Mouse (Mus musculus): ENCODE measurements around the gene Pgm5. TPM values are rescaled to one million over a fixed set of nuclear protein-coding genes. Genes with fewer than 3 reads are reported as not detected.
A peak's percentile ranks its signal among the peaks of the same experiment; 100 is the strongest.

Gene Pgm5
- polyA plus RNA-seq, 1 experiment from 2014 or later, result 1.1 TPM

DNA sequence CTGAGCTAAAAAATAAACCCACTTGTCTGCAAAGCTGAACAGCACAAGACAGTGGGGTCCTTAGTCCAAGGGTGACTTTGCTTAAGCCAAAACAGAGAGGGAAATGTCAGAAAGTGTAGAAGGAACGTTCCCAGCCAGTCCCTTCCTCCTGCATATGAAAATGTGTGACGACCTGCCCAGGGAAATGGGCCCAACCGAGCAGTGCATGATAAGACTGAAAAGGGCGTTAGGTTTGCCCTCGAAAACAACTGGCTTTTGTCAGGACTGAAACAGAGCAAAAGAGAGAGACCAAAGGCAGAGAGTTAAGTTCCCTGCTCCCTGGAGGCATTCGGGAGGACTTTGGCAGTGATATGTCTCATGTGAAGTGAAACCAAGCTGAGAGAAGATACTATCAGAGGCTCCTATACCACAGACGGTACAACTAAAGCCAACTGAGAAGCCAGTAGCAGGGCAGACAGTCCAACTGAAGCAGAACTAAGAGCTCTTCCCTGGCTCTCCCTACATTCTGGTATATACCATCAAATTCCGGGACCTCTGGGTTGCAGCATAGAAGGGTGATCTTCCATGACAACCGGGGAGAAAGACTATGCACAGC, 68.0 kb downstream of the Pgm5 start:
- 79% methylated on average over 9 of the region's 9 CpGs for WGBS
- ATAC-seq (ENCODE audit: low FRiP score, low read depth), result no peak
- H3K27ac ChIP-seq, result no peak overlapping the region

DNA sequence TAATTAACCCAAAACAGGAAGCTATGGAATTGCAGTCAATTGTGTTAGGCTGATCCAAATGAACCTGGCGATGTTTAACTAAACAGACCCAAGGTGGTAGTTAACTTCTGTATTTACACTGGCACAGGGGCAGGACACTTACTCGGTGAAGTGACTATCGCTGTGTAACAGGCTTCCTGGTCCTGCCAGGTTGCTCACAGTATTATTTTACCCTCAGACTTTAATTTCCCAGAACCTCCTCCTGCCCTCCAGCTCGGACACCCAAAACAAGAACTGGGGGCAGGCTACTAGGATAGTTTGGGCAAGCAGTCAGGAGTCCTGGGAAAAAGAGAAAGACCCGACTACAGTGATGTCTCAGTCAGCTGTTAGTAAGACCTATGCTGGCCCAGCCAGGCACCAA, 68.8 kb downstream of the Pgm5 start:
- Histone ChIP-seq H3K4me3 (no peak overlapping the region), H3K4me2 (replicated peaks) (no peak overlapping the region), H3K27ac (no peak overlapping the region), H3K36me3 (no peaks in the 10 kb centered on the region), H3K9ac (no peak overlapping the region), H3K4me1 (no peaks in the 10 kb centered on the region), H3K27me3 (replicated peaks) (no peaks in the 10 kb centered on the region; the same call in 1 of the 2 replicates), H3K9me3 (no peaks in the 10 kb centered on the region)
- no peak for ATAC-seq (ENCODE audit: low FRiP score, low read depth)
- 91% methylated on average over 5 of the region's 5 CpGs for WGBS

More for the DNA sequence above, 68.0 kb downstream of the Pgm5 start:
- Histone ChIP-seq H3K4me1 (no peaks in the 10 kb centered on the region), H3K9me3 (no peaks in the 10 kb centered on the region), H3K36me3 (no peaks in the 10 kb centered on the region), H3K4me3 (no peak overlapping the region), H3K27me3 (replicated peaks) (no peaks in the 10 kb centered on the region; the same call in 1 of the 2 replicates), H3K9ac (no peak overlapping the region), H3K4me2 (replicated peaks) (no peak overlapping the region)

DNA sequence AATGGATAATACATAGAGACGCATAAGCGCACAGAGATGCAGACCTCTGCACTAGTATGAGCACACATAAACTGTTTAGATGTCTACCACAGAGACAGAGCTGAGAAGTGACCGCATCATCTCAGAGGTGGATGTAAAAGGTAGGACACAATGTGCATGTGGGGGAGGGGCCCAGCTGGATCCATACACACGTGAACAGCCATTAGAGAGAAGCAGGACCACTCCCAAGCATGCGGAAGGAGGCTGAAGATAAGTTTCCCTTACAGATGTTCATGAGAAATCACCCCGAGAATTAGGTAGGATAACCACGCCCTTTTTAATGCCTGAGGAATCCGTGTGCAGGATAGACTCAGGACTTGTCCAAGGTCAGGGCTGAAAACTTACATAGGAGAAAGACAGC, 75.8 kb downstream of the Pgm5 start:
- Histone ChIP-seq H3K27ac (no peak overlapping the region), H3K36me3 (no peaks in the 10 kb centered on the region), H3K4me3 (no peak overlapping the region), H3K4me2 (replicated peaks) (no peak overlapping the region), H3K27me3 (replicated peaks) (no peaks in the 10 kb centered on the region), H3K9me3 (no peaks in the 10 kb centered on the region), H3K4me1 (peaks cover 6% of the 10 kb centered on the region; the same call in 1 of the 2 replicates), H3K9ac (no peak overlapping the region)
- no peak for ATAC-seq (ENCODE audit: low FRiP score, low read depth)
- WGBS, result 87% methylated on average over 8 of the region's 8 CpGs

DNA sequence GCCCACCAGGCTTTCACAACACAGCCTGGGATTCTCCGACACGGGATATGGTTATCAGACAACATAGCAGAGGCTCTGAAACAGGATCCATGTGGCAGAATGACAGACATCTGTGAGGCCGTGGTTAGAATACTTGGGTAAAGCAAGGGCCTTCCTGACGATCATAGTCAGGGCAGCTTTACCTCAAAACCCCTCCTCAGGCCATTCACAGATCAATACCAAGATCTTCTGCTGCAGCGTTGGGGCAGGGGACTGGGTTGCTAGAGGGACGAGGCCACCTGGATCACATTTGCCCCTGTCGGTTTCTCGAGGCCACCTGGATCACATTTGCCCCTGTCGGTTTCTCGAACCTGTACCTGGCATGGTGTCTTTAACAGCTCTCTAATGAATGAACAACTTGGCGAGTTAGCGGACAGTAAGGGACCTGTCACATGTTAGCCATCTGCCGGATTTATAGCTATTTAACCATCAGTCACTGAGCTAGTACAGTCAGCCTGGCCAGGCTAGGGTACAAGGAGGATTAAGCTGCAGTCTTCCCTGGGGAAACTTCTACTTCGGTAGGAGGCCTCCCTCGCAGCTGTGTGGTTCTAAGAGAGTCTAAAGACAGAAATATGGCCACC, 76.5 kb downstream of the Pgm5 start:
- H3K4me2 ChIP-seq (replicated peaks), result no peak overlapping the region
- ATAC-seq (ENCODE audit: low FRiP score, low read depth), result no peak
- WGBS, result 70% methylated on average over 15 of the region's 15 CpGs
- H3K9ac ChIP-seq, result no peak overlapping the region
- H3K9me3 ChIP-seq, result no peaks in the 10 kb centered on the region
- peaks cover 6% of the 10 kb centered on the region; the same call in 1 of the 2 replicates for H3K4me1 ChIP-seq
- no peak overlapping the region for H3K27ac ChIP-seq
- no peak overlapping the region for H3K4me3 ChIP-seq
- H3K27me3 ChIP-seq (replicated peaks), result no peaks in the 10 kb centered on the region
- H3K36me3 ChIP-seq, result no peaks in the 10 kb centered on the region

DNA sequence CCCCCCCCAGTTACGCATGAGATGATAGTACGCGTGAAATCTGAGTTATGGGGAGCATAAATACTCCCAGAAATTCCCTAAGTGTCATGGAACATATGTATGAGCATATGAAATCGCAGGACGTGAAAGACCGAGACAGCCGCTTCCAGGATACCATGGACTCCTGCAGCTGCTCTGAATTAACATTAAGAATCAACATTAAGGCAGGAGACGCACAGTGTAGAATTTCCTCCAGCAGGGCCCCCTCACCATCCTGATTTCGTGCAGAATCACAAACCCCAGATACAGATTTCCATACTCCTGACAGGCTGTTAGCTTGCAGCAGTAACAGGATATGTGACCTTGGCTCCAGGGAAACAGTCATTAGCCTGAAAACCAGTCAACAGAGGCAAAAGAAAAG, 77.9 kb downstream of the Pgm5 start:
- no peak for ATAC-seq (ENCODE audit: low FRiP score, low read depth)
- Histone ChIP-seq H3K4me2 (replicated peaks) (no peak overlapping the region), H3K4me3 (no peak overlapping the region), H3K27me3 (replicated peaks) (no peaks in the 10 kb centered on the region), H3K36me3 (no peaks in the 10 kb centered on the region), H3K9ac (no peak overlapping the region), H3K27ac (no peak overlapping the region), H3K4me1 (peaks cover 6% of the 10 kb centered on the region; the same call in 1 of the 2 replicates), H3K9me3 (no peaks in the 10 kb centered on the region)
- WGBS, result 60% methylated on average over 9 of the region's 9 CpGs

DNA sequence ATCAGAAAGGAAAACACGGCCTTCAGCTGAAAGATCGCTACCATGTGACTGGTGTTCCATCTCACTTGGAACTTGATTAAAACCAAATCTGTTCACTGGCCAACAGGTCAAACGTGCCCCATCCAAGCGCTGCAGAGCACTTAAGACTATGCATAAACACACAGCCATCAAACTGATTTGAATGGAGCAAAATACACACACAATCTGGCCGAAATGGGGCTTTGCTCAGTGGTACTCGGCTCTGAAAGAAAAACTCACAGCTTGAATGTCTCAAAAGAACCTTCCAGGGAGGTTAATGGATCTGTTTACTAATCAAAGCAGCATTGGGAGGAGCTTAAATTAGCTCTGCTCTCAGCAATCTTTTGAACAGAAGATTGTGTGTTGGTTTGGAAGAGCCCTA, 81.7 kb downstream of the Pgm5 start:
- no peak overlapping the region for H3K4me2 ChIP-seq (replicated peaks)
- no peak overlapping the region for H3K4me3 ChIP-seq
- H3K36me3 ChIP-seq, result no peaks in the 10 kb centered on the region
- no peak overlapping the region for H3K9ac ChIP-seq
- 0 out of 2 replicates have a peak, but pooled peaks cover under 1% of the 10 kb centered on the region for H3K4me1 ChIP-seq
- no peaks in the 10 kb centered on the region for H3K27me3 ChIP-seq (replicated peaks)
- ATAC-seq (ENCODE audit: low FRiP score, low read depth), result no peak
- H3K9me3 ChIP-seq, result no peaks in the 10 kb centered on the region
- WGBS, result 49% methylated on average over 6 of the region's 6 CpGs
- H3K27ac ChIP-seq, result no peak overlapping the region

DNA sequence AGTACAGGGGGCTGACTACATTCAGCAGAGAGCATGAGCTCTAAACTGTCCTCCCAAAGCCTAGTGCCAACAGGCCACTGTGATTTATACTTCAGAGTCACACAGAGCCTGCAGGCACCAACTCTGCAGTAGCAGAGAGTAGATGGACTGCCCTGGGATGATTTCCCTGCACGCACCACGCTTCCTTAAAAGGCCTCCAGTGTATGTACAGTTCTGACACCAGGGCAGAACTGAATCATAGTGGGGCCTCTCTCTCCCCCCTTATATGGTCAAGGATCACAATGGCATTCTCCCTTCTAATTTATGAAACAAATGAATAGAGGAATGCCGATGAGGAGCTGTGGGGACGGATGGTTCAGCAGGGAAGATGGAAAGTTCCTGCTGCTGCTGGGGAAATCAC, 91.3 kb downstream of the Pgm5 start:
- WGBS, result 59% methylated on average over 4 of the region's 4 CpGs
- Histone ChIP-seq H3K4me3 (no peak overlapping the region), H3K36me3 (no peaks in the 10 kb centered on the region), H3K9me3 (no peaks in the 10 kb centered on the region), H3K9ac (no peak overlapping the region), H3K4me1 (no peaks in the 10 kb centered on the region), H3K27ac (no peak overlapping the region), H3K27me3 (replicated peaks) (no peaks in the 10 kb centered on the region), H3K4me2 (replicated peaks) (no peak overlapping the region)
- ATAC-seq (ENCODE audit: low FRiP score, low read depth), result no peak

DNA sequence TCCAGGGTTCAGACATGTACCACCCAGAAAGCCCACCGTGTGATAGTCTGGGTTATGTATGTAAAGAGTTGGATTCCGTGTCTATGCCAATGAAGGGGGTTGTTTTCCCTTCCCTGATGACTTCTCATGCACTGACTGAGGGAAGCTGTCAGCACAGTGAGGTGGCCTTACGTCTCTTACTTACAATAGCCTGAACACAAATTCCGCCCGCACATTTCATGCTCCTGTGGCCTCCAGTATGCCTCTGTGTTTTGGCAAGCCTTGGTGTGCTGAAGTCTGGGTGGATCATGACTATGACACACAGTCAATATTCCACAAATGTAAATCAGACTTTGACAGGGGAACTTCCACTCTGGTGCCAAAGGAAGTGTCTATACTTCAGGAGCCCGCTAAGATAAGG, 94.3 kb downstream of the Pgm5 start:
- Histone ChIP-seq H3K4me3 (no peak overlapping the region), H3K27me3 (replicated peaks) (no peaks in the 10 kb centered on the region), H3K9ac (no peak overlapping the region), H3K36me3 (no peaks in the 10 kb centered on the region), H3K4me2 (replicated peaks) (no peak overlapping the region), H3K27ac (no peak overlapping the region), H3K4me1 (no peaks in the 10 kb centered on the region), H3K9me3 (no peaks in the 10 kb centered on the region)
- WGBS, result 95% methylated on average over 6 of the region's 6 CpGs
- ATAC-seq (ENCODE audit: low FRiP score, low read depth), result no peak

DNA sequence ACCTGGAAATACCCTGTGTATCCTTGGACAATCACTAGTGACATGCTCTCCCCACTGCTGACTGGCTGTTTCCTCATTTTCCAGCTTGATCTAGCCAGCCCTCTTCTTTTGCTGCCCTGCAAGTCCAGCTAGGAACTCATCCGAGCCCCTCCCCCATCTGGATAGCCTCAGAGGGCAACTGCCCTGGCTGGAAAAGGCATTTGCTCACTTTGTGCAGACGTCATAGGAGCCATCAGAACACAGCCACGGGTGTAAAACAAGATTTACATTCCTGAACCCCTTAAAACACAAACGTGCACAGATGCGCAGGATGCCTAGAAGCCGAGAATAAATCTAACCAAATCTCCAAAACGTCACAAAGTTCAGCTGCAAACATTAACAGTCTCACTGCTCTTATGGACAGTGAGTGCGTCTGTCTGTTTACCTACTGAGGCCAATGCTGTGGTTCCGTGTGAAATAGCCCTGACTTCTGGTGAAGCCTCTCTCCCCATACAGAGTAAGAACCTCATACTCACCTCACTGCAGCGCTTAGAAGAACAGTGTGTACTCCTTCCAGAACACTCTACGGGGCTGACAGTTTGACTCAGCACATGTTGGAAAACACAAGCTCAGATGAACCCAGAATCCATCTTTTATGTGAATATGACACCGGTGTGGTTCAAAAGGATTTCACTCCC, 99.0 kb downstream of the Pgm5 start:
- Histone ChIP-seq H3K4me2 (replicated peaks) (no peak overlapping the region), H3K27me3 (replicated peaks) (no peaks in the 10 kb centered on the region), H3K27ac (no peak overlapping the region), H3K9me3 (no peaks in the 10 kb centered on the region), H3K9ac (no peak overlapping the region), H3K4me1 (no peaks in the 10 kb centered on the region), H3K4me3 (no peak overlapping the region), H3K36me3 (no peaks in the 10 kb centered on the region)
- WGBS, result 63% methylated on average over 12 of the region's 12 CpGs
- ATAC-seq (ENCODE audit: low FRiP score, low read depth), result no peak

DNA sequence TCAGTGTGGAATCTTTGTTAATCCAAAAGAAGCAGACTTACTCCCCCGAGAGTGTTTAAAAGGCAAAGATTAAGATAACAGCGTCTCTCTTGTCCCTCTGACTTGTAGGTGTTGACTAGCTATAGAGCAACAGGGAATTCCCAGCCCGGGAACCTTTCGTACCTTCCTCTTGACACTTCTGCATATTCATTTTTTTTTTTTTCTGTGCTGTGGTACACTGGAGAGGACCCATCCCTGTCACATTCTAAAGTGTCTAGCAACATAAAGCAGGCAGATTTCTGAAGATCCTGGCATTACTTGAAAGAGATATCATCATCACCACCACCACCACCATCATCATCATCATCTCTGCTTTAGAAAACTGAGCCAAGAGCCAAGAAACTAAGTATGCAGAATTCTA, 105.0 kb downstream of the Pgm5 start:
- Histone ChIP-seq H3K4me1 (peaks cover 10% of the 10 kb centered on the region), H3K9ac (no peak overlapping the region), H3K27me3 (replicated peaks) (no peaks in the 10 kb centered on the region), H3K4me3 (no peak overlapping the region), H3K4me2 (replicated peaks) (no peak overlapping the region), H3K9me3 (no peaks in the 10 kb centered on the region), H3K27ac (no peak overlapping the region), H3K36me3 (no peaks in the 10 kb centered on the region)
- 90% methylated on average over 4 of the region's 4 CpGs for WGBS
- ATAC-seq (ENCODE audit: low FRiP score, low read depth), result no peak

DNA sequence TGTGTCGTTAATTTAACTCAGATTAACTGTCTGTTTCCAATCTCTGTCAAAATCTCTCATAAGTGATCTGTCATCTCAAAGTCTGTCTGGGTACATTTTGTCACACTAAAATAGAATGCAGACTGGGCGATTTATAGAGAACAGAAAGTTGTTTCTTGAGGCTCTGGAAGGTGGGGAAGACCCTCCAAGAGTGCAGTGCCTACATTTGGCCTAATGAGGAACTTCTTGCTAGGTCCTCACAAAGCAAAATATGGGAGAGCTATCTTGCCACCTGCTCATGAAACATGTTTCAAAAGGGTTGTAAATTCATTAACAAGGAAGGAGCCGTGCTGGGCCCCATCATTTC, 107.2 kb downstream of the Pgm5 start:
- Histone ChIP-seq H3K9ac (no peak overlapping the region), H3K9me3 (no peaks in the 10 kb centered on the region), H3K4me1 (peaks cover 10% of the 10 kb centered on the region), H3K27ac (no peak overlapping the region), H3K27me3 (replicated peaks) (no peaks in the 10 kb centered on the region), H3K36me3 (no peaks in the 10 kb centered on the region), H3K4me2 (replicated peaks) (no peak overlapping the region), H3K4me3 (no peak overlapping the region)
- no peak for ATAC-seq (ENCODE audit: low FRiP score, low read depth)
- 68% methylated on average over 3 of the region's 3 CpGs for WGBS

DNA sequence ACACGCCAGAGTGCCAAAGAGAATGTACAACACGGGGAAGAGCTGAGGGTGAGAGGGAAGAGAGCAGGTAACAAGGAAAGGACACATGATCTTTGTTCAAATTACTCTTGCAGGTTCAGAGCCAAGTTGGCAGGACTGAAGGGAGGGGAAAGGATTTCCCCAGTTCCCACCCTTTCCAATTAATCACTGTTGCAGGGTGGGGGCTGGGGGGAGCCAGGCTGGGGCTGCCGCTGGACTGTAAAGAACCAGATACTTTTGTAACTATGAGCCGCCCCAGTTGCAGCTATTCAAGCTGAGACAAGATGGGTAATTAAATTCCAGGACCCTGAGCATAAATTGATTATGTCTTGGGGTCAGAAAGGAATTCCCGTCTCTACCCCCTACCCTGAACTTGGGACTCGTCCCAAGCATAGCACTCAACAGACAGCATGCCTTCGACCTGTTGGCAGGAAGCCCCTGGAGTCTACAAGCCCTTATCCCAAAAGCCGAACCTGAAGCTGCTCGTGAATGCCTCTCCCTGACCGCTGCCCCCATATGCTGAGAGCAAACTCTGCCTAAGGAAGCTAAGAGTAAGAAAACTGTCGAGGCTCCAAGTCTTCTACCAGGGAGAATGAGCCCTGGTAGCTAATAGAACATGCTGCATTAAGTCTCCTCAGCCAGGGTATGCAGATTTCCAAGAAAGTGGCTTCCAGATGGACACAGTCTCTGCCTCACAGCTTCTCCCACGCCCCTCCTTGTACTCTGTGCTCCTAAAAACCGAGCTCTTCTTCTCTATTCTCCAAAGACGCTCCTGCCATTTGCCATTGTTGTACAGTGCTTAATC, 107.8 kb downstream of the Pgm5 start:
- no peaks in the 10 kb centered on the region for H3K9me3 ChIP-seq
- H3K27ac ChIP-seq, result no peak overlapping the region
- no peaks in the 10 kb centered on the region for H3K27me3 ChIP-seq (replicated peaks)
- 33% methylated on average over 14 of the region's 14 CpGs for WGBS
- H3K36me3 ChIP-seq, result no peaks in the 10 kb centered on the region
- no peak overlapping the region for H3K4me2 ChIP-seq (replicated peaks)
- H3K4me3 ChIP-seq, result no peak overlapping the region
- H3K9ac ChIP-seq, result no peak overlapping the region
- 0 out of 2 replicates have a peak, but pooled peaks have one; percentile 61 for ATAC-seq (ENCODE audit: low FRiP score, low read depth)
- H3K4me1 ChIP-seq, result peaks cover 10% of the 10 kb centered on the region
